Mouse (Mus musculus): ENCODE measurements around the gene 9930104L06Rik. TPM values are rescaled to one million over a fixed set of nuclear protein-coding genes. Genes with fewer than 3 reads are reported as not detected.

9930104L06Rik gene
- polyA plus RNA-seq, 1 experiment from 2014 or later: 10.6 TPM

DNA sequence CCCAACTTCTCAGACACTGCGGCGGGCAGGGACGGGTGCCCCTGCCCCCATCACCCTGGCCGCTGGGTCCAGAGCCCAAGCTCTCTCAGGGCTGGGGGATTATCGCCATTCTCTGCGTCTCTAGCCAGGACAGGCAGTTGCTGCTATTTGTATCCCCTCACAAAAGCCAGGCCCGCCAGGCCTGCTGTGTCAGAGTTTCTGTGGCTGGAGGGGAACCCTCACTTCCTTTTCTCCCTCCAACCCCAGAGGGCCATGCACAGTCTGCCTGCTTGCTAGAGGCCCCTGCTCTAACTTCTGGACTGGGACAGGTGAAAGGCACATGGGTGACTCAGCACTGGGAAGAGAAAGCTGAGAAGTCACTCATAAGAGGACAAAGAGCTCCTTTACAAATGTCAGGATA lies 53.5 kb downstream of the 9930104L06Rik start:
- peak; percentile 23 for DNase-seq (ENCODE audit: low spot score)

Other genes starting within 250 kb of the 9930104L06Rik start
- 76.4 and 76.7 TPM in 2 replicates for gene Utp11, start 243.4 kb upstream of the 9930104L06Rik start, polyA plus RNA-seq (2015; fragmentation: Nextera tagmentation; extraction: Ambion mirVana)
- gene Fhl3, start 236.3 kb upstream of the 9930104L06Rik start, polyA plus RNA-seq (2015; fragmentation: Nextera tagmentation; extraction: Ambion mirVana): 9.4 and 10.2 TPM in 2 replicates
- 136 and 155 TPM in 2 replicates for gene Sf3a3, start 222.3 kb upstream of the 9930104L06Rik start, polyA plus RNA-seq (2015; fragmentation: Nextera tagmentation; extraction: Ambion mirVana)
- gene Inpp5b, start 195.2 kb upstream of the 9930104L06Rik start, polyA plus RNA-seq (2015; fragmentation: Nextera tagmentation; extraction: Ambion mirVana): 45.8 and 46.8 TPM in 2 replicates
- gene Mtf1, start 134.9 kb upstream of the 9930104L06Rik start, polyA plus RNA-seq (2015; fragmentation: Nextera tagmentation; extraction: Ambion mirVana): 13.2 and 14.2 TPM in 2 replicates
- 42.2 and 49.4 TPM in 2 replicates for gene Yrdc, start 86.4 kb upstream of the 9930104L06Rik start, polyA plus RNA-seq (2015; fragmentation: Nextera tagmentation; extraction: Ambion mirVana)
- gene 1110065P20Rik, start 85.9 kb upstream of the 9930104L06Rik start, polyA plus RNA-seq (2015; fragmentation: Nextera tagmentation; extraction: Ambion mirVana): 37.4 and 42.6 TPM in 2 replicates
- 0.15 and 0.25 TPM in 2 replicates for gene Maneal, start 74.9 kb upstream of the 9930104L06Rik start, polyA plus RNA-seq (2015; fragmentation: Nextera tagmentation; extraction: Ambion mirVana)
- gene Epha10, start 56.1 kb upstream of the 9930104L06Rik start, polyA plus RNA-seq (2015; fragmentation: Nextera tagmentation; extraction: Ambion mirVana): not detected in 2 replicates
- 116 and 154 TPM in 2 replicates for gene Cdca8, start 2.3 kb downstream of the 9930104L06Rik start, polyA plus RNA-seq (2015; fragmentation: Nextera tagmentation; extraction: Ambion mirVana)
- gene Rspo1, start 49.4 kb downstream of the 9930104L06Rik start, polyA plus RNA-seq (2015; fragmentation: Nextera tagmentation; extraction: Ambion mirVana): 0.12 and 0.13 TPM in 2 replicates
- 62.6 and 66.4 TPM in 2 replicates for gene Gnl2, start 79.5 kb downstream of the 9930104L06Rik start, polyA plus RNA-seq (2015; fragmentation: Nextera tagmentation; extraction: Ambion mirVana)
- 0.22 and 0.30 TPM in 2 replicates for gene Dnali1, start 128.7 kb downstream of the 9930104L06Rik start, polyA plus RNA-seq (2015; fragmentation: Nextera tagmentation; extraction: Ambion mirVana)
- gene Snip1, start 129.6 kb downstream of the 9930104L06Rik start, polyA plus RNA-seq (2015; fragmentation: Nextera tagmentation; extraction: Ambion mirVana): 37.3 and 38.2 TPM in 2 replicates
- gene Meaf6, start 148.1 kb downstream of the 9930104L06Rik start, polyA plus RNA-seq (2015; fragmentation: Nextera tagmentation; extraction: Ambion mirVana): 48.4 and 57.8 TPM in 2 replicates
- 3.0 and 3.5 TPM in 2 replicates for gene Zc3h12a, start 190.8 kb downstream of the 9930104L06Rik start, polyA plus RNA-seq (2015; fragmentation: Nextera tagmentation; extraction: Ambion mirVana)